Mouse (Mus musculus) forebrain, postnatal 0 days (tissue): Measurements from ENCODE around the gene Tmem198. TPM values are rescaled to one million over a fixed set of nuclear protein-coding genes. Genes with fewer than 3 reads are reported as not detected.

Experiments used
- ATAC-seq: fragments of 200-750 bp; cut with Nextera tagmentation; 2 replicates; pipeline ENCODE4 v1.8.0; 2017; ENCODE audit warnings: mild to moderate bottlenecking, moderate library complexity
- DNase-seq: peaks from one replicate; pipeline ENCODE4 v3.0.0-alpha.2; 2015
- H3K27ac ChIP-seq: fragments of 300-500 bp; sonication (generic); 2 replicates; pipeline ENCODE4 v1.5.1; 2014; ENCODE audit warnings: low read depth, mild to moderate bottlenecking, antibody characterized with exemption, low read length, moderate library complexity, mixed read lengths
- H3K27me3 ChIP-seq: fragments of 300-500 bp; sonication (generic); 2 replicates; pipeline ENCODE4 v1.6.1; 2014; ENCODE audit warnings: mild to moderate bottlenecking, low read length, mixed read lengths; ENCODE audit not compliant: insufficient read depth
- H3K36me3 ChIP-seq: fragments of 300-500 bp; sonication (generic); 2 replicates; pipeline ENCODE4 v1.6.1; 2014; ENCODE audit warnings: mild to moderate bottlenecking, moderate library complexity; ENCODE audit not compliant: insufficient read depth
- H3K4me1 ChIP-seq: fragments of 300-500 bp; sonication (generic); 2 replicates; pipeline ENCODE4 v1.6.1; 2014; ENCODE audit warnings: antibody characterized with exemption; ENCODE audit not compliant: insufficient read depth
- H3K4me2 ChIP-seq: fragments of 300-500 bp; sonication (generic); 2 replicates; pipeline ENCODE4 v1.6.1; 2014; ENCODE audit warnings: low read depth, mild to moderate bottlenecking, moderate library complexity
- H3K4me3 ChIP-seq: fragments of 300-500 bp; sonication (generic); 2 replicates; pipeline ENCODE4 v1.5.1; 2014; ENCODE audit warnings: low read depth, low read length, mixed read lengths
- H3K9ac ChIP-seq: fragments of 300-500 bp; sonication (generic); 2 replicates; pipeline ENCODE4 v1.6.1; 2014; ENCODE audit warnings: mild to moderate bottlenecking
- H3K9me3 ChIP-seq: fragments of 300-500 bp; sonication (generic); 2 replicates; pipeline ENCODE4 v1.6.1; 2016; ENCODE audit warnings: low read length
- CTCF ChIP-seq: sonication (generic); IDR thresholded peaks from 2 replicates; pipeline ENCODE4 v1.5.1; 2016; ENCODE audit warnings: antibody characterized with exemption, control low read depth, low read depth
- WGBS: fragments of 180-500 bp; shearing (Covaris S2); extraction: QIAGEN DNeasy Blood & Tissue Kit; methylation state at CpG from one replicate; pipeline ENCODE4 v1.1.7; 2014; 5-methylcytosine and 5-hydroxymethylcytosine counted together
- polyA plus RNA-seq: library from polyadenylated mRNA; unstranded; fragments of >200 nt; fragmentation: Nextera tagmentation; extraction: Ambion mirVana; gene quantifications from 2 replicates; pipeline ENCODE4 v1.2.1, GENCODE M21; 2015
- total RNA-seq: library from RNA; depleted of rRNA; stranded (reverse); fragments of >200 nt; gene quantifications from 2 replicates; pipeline ENCODE4 v1.2.3, GENCODE M21; 2014

Gene Tmem198
- total and polyA plus RNA-seq, 2 experiments from 2014 or later = 54.8 to 61.2 TPM

DNA sequence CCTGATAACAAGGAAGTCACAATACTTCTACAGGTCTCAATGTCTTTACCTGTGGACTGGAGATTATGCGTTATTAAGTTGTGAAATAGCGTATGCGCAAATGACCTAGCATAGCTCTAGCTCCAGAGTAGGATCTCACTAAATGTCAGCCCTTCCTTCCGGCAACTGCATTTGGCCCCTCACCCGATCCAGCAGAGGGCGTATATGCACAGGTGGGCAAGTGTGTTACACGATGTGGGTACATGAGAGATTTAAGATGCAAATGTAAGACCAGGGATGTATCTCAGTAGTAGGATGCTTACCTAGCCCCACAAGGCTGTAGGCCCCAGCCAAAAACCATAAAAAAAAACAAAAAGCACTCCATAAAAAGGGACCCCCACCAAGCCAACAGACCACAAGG is 20.1 kb downstream of the Tmem198 start:
- Histone ChIP-seq H3K36me3 (peaks cover 35% of the 10 kb centered on the region), H3K27me3 (no peaks in the 10 kb centered on the region), H3K4me2 (no peak overlapping the region), H3K4me1 (0 out of 2 replicates have a peak, but pooled peaks cover 3% of the 10 kb centered on the region), H3K9me3 (no peaks in the 10 kb centered on the region), H3K4me3 (no peak overlapping the region), H3K27ac (no peak overlapping the region), H3K9ac (no peak overlapping the region)
- WGBS = 86% methylated on average over 7 of the region's 7 CpGs
- ATAC-seq (no peak), DNase-seq (no peak)
- peak; percentile 12; the same call in 1 of the 2 replicates for TF ChIP-seq CTCF

DNA sequence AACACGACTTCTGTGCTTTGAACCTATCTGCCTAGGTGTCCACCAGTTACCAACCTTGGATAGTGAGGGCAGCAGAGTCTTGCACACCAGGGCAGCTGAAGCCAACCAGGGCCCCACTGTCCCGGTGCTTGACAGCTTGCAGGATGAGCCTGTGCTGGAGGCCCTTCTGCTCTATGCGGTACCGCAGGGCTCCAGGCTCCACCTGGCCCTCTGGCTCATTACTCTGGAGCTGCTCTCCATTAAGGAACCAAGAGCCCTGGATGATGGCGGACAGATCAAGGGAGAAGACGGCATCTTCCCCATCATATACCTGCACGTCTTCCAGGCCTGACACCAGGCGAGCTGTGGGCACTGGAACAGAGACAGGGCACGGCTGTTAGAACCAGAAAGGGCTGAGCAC is 22.6 kb downstream of the Tmem198 start:
- H3K4me1 ChIP-seq = peaks cover 9% of the 10 kb centered on the region; the same call in 1 of the 2 replicates
- no peak overlapping the region for H3K27ac ChIP-seq
- H3K36me3 ChIP-seq = peaks cover 34% of the 10 kb centered on the region
- H3K9ac ChIP-seq = no peak overlapping the region
- WGBS = 96% methylated on average over 9 of the region's 9 CpGs
- no peaks in the 10 kb centered on the region for H3K27me3 ChIP-seq
- H3K9me3 ChIP-seq = no peaks in the 10 kb centered on the region
- no peak for TF ChIP-seq CTCF
- ATAC-seq = no peak
- no peak overlapping the region for H3K4me3 ChIP-seq
- DNase-seq = no peak
- H3K4me2 ChIP-seq = no peak overlapping the region

GRCm38 (mm10) chr1:75502945-75503650 is 23.8 kb downstream of the Tmem198 start:
- TF ChIP-seq CTCF = no peak
- Histone ChIP-seq H3K27ac (no peak overlapping the region), H3K4me3 (no peak overlapping the region), H3K4me1 (peaks cover 9% of the 10 kb centered on the region; the same call in 1 of the 2 replicates), H3K9me3 (no peaks in the 10 kb centered on the region), H3K4me2 (no peak overlapping the region), H3K27me3 (no peaks in the 10 kb centered on the region), H3K9ac (no peak overlapping the region), H3K36me3 (peaks cover 26% of the 10 kb centered on the region)
- 92% methylated on average over 25 of the region's 25 CpGs for WGBS
- no peak for DNase-seq
- ATAC-seq = no peak

DNA sequence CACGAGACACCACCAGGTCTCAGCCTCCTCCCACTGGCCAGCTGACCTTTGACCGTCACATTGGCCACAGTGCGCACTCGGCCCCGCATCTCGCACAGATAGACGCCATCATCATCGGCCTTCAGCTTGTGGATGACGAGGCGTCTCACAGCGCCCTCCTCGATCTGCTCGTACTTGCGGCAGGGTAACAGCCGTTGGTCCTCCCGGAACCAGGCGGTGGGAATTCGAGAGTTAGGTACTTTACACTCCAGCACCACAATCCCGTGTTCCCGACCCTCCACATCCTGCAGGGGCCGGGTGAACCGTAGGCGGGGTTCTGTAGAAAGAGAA is 24.3 kb downstream of the Tmem198 start:
- no peak overlapping the region for H3K27ac ChIP-seq
- whole genome bisulfite sequencing = 76% methylated on average over 23 of the region's 23 CpGs
- ATAC-seq = no peak
- DNase-seq = no peak
- peaks cover 9% of the 10 kb centered on the region; the same call in 1 of the 2 replicates for H3K4me1 ChIP-seq
- no peak overlapping the region for H3K9ac ChIP-seq
- H3K9me3 ChIP-seq = no peaks in the 10 kb centered on the region
- H3K36me3 ChIP-seq = peaks cover 22% of the 10 kb centered on the region
- H3K4me3 ChIP-seq = no peak overlapping the region
- H3K4me2 ChIP-seq = no peak overlapping the region
- no peak for TF ChIP-seq CTCF
- H3K27me3 ChIP-seq = no peaks in the 10 kb centered on the region

GRCm38 (mm10) chr1:75504256-75505045 is 25.1 kb downstream of the Tmem198 start:
- ATAC-seq = no peak
- H3K27ac ChIP-seq = no peak overlapping the region
- peak overlapping the region; percentile 95 for H3K9ac ChIP-seq
- TF ChIP-seq CTCF = no peak
- H3K27me3 ChIP-seq = no peaks in the 10 kb centered on the region
- H3K9me3 ChIP-seq = no peaks in the 10 kb centered on the region
- 57% methylated on average over 9 of the region's 9 CpGs for WGBS
- H3K4me1 ChIP-seq = peaks cover 9% of the 10 kb centered on the region; the same call in 1 of the 2 replicates
- peaks cover 19% of the 10 kb centered on the region for H3K36me3 ChIP-seq
- H3K4me2 ChIP-seq = peak overlapping the region; percentile 94
- H3K4me3 ChIP-seq = peak overlapping the region; percentile 82
- peak; percentile 32 for DNase-seq

DNA sequence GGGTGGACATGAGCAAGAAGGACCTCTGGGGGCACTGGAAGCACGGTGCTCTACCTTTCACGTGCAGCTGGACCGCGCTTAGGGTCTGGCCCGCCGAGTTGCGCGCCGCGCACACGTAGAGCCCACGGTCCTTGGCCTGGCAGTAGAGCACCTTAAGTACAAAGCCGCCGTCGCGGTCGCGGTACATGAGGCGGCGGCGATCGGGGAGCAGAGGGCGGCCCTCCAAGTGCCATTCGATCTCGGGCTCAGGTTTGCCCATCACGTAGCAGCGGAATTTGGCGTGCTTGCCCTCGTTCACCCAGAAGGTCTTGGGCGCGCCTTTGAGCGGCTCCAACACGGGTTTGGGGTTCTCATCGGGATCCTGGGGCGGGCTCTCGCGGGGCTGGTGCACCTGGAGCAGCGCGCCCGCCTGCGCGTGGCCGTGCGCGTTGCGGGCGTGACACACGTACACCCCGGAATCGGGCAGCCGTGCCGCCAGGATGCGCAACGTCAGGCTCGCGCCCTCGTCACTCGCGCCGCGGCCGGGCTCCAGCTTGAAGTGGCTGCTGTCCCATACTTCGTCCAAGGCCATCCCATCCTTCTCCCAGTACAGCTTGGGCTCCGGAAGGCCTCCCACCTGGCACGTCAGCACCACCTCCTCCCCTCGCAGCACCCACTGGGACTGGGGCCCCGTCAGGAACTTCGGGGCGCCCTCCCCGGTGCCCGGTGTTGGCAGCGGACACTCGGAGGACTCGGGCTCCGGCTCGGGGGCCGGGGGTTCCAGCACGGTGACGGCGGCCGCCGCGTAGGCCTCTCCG is 26.0 kb downstream of the Tmem198 start:
- Histone ChIP-seq H3K27me3 (no peaks in the 10 kb centered on the region), H3K4me3 (peak overlapping the region; percentile 82), H3K36me3 (peaks cover 11% of the 10 kb centered on the region), H3K27ac (peak overlapping the region; percentile 88), H3K4me2 (peak overlapping the region; percentile 94), H3K9me3 (no peaks in the 10 kb centered on the region), H3K9ac (peak overlapping the region; percentile 95), H3K4me1 (peaks cover 9% of the 10 kb centered on the region; the same call in 1 of the 2 replicates)
- TF ChIP-seq CTCF = peak; percentile 18; the same call in 1 of the 2 replicates
- WGBS = 3% methylated on average over 77 of the region's 84 CpGs
- ATAC-seq (peak; percentile 93), DNase-seq (peak; percentile 91)
